Mouse (Mus musculus) heart, embryonic 15.5 days (tissue): Measurements from ENCODE around the gene Olfr465-ps1. TPM values are rescaled to one million over a fixed set of nuclear protein-coding genes. Genes with fewer than 3 reads are reported as not detected.
A peak's percentile ranks its signal among the peaks of the same experiment; 100 is the strongest.

ENCODE experiments used
- ATAC-seq: fragments of 200-750 bp; cut with Nextera tagmentation; replicated peaks from 2 replicates; pipeline ENCODE4 v1.8.0; 2017; ENCODE audit warnings: low read depth, moderate TSS enrichment; ENCODE audit not compliant: insufficient number of reproducible peaks, insufficient read depth, low FRiP score
- H3K27ac ChIP-seq: fragments of 300-500 bp; sonication (generic); 2 replicates; pipeline ENCODE4 v1.5.1; 2015; ENCODE audit warnings: mild to moderate bottlenecking, inconsistent platforms
- H3K27me3 ChIP-seq: fragments of 300-500 bp; sonication (generic); 2 replicates; pipeline ENCODE4 v1.6.1; 2015; ENCODE audit warnings: inconsistent platforms
- H3K36me3 ChIP-seq: fragments of 300-500 bp; sonication (generic); 2 replicates; pipeline ENCODE4 v1.6.1; 2015; ENCODE audit warnings: mild to moderate bottlenecking, inconsistent platforms
- H3K4me1 ChIP-seq: fragments of 300-500 bp; sonication (generic); replicated peaks from 2 replicates; pipeline ENCODE4 v1.6.1; 2015; ENCODE audit warnings: inconsistent platforms
- H3K4me2 ChIP-seq: fragments of 300-500 bp; sonication (generic); 2 replicates; pipeline ENCODE4 v1.6.1; 2015; ENCODE audit warnings: inconsistent platforms, mild to moderate bottlenecking, moderate library complexity
- H3K4me3 ChIP-seq: fragments of 300-500 bp; sonication (generic); 2 replicates; pipeline ENCODE4 v1.5.1; 2015; ENCODE audit warnings: mild to moderate bottlenecking, inconsistent platforms
- H3K9ac ChIP-seq: fragments of 300-500 bp; sonication (generic); 2 replicates; pipeline ENCODE4 v1.6.1; 2015; ENCODE audit warnings: mild to moderate bottlenecking, inconsistent platforms
- H3K9me3 ChIP-seq: fragments of 300-500 bp; sonication (generic); replicated peaks from 2 replicates; pipeline ENCODE4 v1.6.1; 2016; ENCODE audit warnings: inconsistent platforms
- WGBS: fragments of 180-500 bp; shearing (Covaris S2); methylation state at CpG from one replicate; pipeline ENCODE4 v1.1.7; 2015; ENCODE audit warnings: mixed read lengths; 5-methylcytosine and 5-hydroxymethylcytosine counted together
- polyA plus RNA-seq: library from polyadenylated mRNA; unstranded; fragments of >200 nt; fragmentation: Nextera tagmentation; extraction: Ambion mirVana; gene quantifications from 2 replicates; pipeline ENCODE4 v1.2.1, GENCODE M21; 2015

Olfr465-ps1 gene
- polyA plus RNA-seq = not detected in 2 replicates

DNA sequence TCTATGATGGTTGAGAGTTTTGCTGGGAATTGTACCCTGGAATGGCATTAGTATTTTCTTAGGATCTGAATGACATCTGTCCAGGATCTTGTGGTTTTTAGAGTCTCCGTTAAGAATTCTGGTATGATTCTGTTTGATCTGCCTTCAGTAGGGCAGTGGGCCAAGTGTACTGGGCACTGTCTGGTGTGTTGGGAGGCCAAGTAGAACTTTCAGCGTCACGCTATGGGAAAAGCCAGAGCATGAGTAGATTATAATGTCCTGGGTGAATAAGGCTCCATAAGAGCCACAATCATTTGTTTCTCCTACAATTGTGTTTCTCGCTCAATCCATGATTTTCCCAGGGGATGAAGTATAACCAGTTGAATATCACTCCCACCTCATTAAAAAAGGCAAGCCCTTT is at the start of gene Olfr465-ps1:
Gene Olfr465-ps1 (plus strand): TSS at position 301 of the 400 bp plus-strand sequence.
- Histone ChIP-seq H3K4me1 (no peaks in the 10 kb centered on the region), H3K27me3 (no peaks in the 10 kb centered on the region)
- ATAC-seq = no peak

DNA sequence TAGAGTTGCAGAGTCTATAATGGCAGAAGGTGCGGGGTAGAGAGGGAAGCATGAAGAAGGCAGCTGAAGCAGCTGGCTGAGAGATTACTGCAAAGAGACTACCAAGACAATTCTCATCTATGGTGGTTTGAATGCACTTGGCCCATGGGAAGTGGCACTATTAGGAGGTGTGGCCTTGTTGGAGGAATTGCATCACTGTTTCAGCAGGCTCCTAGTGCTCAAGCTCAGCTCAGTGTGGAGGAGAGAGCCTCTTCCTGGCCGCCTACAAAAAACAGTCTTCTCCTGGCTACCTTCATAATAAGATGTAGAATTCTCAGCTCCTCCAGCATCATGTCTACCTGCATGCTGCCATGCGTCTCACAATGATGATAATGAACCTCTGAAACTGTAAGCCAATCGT is 42.0 kb upstream of the Olfr465-ps1 start:
- H3K36me3 ChIP-seq = peaks cover 5% of the 10 kb centered on the region; the same call in 1 of the 2 replicates
- no peak overlapping the region for H3K27ac ChIP-seq
- no peaks in the 10 kb centered on the region for H3K4me1 ChIP-seq
- no peak for ATAC-seq
- no peak overlapping the region for H3K4me2 ChIP-seq
- 89% methylated on average over 4 of the region's 4 CpGs for WGBS
- no peaks in the 10 kb centered on the region for H3K27me3 ChIP-seq
- H3K9me3 ChIP-seq = no peaks in the 10 kb centered on the region
- H3K9ac ChIP-seq = no peak overlapping the region
- H3K4me3 ChIP-seq = no peak overlapping the region

More for the DNA sequence above, at the start of gene Olfr465-ps1:
- H3K4me3 ChIP-seq = no peak within 1 kb of the TSS
- H3K4me2 ChIP-seq = no peak within 1 kb of the TSS
- H3K36me3 ChIP-seq = no peaks in the 10 kb centered on the region
- 74% methylated on average over 4 of the region's 4 CpGs for WGBS
- no peaks in the 10 kb centered on the region; the same call in 1 of the 2 replicates for H3K9me3 ChIP-seq
- H3K9ac ChIP-seq = no peak within 1 kb of the TSS
- H3K27ac ChIP-seq = no peak within 1 kb of the TSS

DNA sequence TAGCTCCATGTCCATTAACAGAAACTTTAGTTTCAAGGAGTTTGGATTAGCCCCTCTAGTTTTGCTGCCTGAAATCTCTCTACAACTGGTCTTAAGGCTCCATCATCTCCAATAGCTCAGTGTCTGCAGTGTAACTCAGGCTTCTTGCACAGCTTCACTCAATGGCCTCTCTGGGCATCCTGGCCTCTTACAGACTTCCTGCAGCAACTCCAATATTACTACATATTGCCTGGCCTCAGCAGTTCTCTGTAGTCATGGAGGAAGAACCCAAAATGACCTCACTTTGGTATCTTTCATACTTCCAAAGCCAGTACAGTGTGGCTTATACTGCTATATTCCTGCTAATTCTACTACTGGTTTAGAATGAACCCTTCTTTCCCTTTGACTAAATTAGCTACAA is 40.9 kb upstream of the Olfr465-ps1 start:
- Histone ChIP-seq H3K9ac (no peak overlapping the region), H3K9me3 (no peaks in the 10 kb centered on the region), H3K36me3 (peaks cover 5% of the 10 kb centered on the region; the same call in 1 of the 2 replicates), H3K4me1 (no peaks in the 10 kb centered on the region), H3K4me3 (no peak overlapping the region), H3K4me2 (no peak overlapping the region), H3K27ac (no peak overlapping the region), H3K27me3 (no peaks in the 10 kb centered on the region)
- no peak for ATAC-seq

DNA sequence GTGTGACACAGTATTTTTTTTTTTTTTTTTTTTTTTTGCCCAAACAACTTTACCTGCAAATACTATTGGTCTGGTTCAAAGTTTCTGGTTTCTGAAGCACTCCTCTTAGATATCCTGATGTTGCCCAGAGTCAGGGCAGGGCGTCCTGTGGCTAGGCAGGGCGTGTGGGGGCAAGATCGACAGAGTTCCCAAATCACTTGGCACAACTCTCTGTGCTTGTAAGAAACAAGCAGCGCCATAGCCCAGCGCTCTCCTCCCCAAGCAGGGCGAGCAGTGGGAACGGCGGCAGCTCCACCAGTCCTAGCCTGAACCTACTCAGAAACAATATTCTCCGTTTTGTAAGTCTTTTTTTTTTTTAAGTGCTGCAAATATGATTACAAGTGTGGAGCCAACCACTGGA is 37.2 kb upstream of the Olfr465-ps1 start:
- Histone ChIP-seq H3K4me3 (no peak overlapping the region), H3K9me3 (no peaks in the 10 kb centered on the region; the same call in 1 of the 2 replicates), H3K4me1 (no peaks in the 10 kb centered on the region), H3K27me3 (no peaks in the 10 kb centered on the region), H3K9ac (no peak overlapping the region), H3K4me2 (no peak overlapping the region), H3K36me3 (no peaks in the 10 kb centered on the region), H3K27ac (no peak overlapping the region)
- no peak for ATAC-seq
- 92% methylated on average over 9 of the region's 9 CpGs for WGBS

DNA sequence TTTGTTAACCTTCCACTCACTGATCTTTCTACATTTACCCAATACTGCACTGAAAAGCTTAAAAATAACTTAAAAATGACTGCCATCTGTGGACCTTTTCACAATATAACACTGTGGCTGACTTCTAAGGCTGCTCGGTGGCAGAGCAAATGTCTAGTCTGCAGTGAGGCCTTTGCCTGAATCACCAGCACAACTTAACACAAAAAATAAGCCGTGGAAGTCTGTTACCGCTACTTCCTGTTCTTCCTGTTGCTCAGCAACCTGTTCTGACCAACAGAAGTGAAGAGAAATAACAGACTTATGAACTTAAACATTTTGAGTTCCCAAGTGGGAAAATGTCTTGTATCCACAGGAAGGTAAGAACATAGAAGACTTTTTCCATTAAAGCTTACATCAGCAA is 36.7 kb upstream of the Olfr465-ps1 start:
- no peak overlapping the region for H3K4me2 ChIP-seq
- WGBS = 89% methylated on average over 3 of the region's 3 CpGs
- no peaks in the 10 kb centered on the region for H3K27me3 ChIP-seq
- H3K36me3 ChIP-seq = no peaks in the 10 kb centered on the region
- no peaks in the 10 kb centered on the region for H3K4me1 ChIP-seq
- H3K4me3 ChIP-seq = no peak overlapping the region
- ATAC-seq = no peak
- H3K27ac ChIP-seq = no peak overlapping the region
- H3K9ac ChIP-seq = no peak overlapping the region
- no peaks in the 10 kb centered on the region; the same call in 1 of the 2 replicates for H3K9me3 ChIP-seq

DNA sequence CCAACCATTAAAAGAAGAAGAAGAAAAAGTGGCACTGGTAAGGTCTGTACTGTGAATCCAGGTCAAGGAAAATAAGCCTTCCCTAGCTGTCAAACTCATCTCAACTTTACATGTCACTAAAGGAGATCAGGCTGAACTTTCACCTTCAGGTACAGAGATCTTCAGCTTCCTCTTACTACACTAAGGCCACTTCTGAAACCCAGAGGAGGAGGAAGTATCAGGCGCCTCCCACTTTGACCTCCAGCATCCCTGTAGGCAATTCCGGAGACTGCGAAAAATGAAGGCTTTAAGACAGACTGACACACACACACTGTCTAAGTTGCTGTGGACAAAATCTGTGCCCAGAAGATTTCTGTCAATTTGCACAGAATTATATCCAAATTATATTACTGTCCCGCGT is 25.9 kb upstream of the Olfr465-ps1 start:
- H3K4me3 ChIP-seq = peak overlapping the region; percentile 65
- H3K4me2 ChIP-seq = peak overlapping the region; percentile 73
- peak overlapping the region; percentile 86 for H3K27ac ChIP-seq
- 1% methylated on average over 5 of the region's 5 CpGs for whole genome bisulfite sequencing
- H3K9ac ChIP-seq = peak overlapping the region; percentile 74
- H3K4me1 ChIP-seq = 0 out of 2 replicates have a peak, but pooled peaks cover 10% of the 10 kb centered on the region
- H3K27me3 ChIP-seq = no peaks in the 10 kb centered on the region
- H3K36me3 ChIP-seq = no peaks in the 10 kb centered on the region
- no peak for ATAC-seq
- H3K9me3 ChIP-seq = no peaks in the 10 kb centered on the region

DNA sequence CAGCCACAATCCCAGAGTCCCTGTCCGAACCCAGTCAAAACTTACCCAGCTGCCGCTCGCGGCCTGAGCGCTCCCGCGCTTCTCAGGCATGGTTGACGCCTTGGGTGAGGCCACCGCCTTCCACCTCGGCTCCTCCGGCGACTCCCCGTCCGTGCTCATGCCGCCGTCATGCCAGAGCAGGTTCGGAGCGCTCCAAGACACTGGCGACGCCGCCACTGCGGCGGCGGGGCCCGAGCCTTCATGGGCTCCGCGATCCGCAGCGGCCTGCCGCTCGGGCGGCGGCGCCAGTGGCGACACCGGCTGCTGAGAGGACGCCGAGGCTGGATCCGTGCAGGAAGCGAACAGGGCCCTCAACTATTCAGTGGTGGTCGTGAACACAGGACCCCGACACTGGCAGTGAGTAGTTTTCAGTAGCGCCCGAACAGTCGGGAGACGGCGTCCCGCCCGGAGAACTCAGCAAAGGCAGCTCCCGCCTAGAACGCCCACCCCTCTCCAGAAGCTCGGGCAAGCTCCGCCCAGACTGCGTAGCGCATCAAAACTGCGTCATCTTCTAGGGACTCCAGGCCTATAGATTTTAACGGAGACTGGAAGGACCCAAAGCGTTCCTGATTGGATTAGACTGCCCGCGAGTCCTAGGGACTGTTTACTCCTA is 25.3 kb upstream of the Olfr465-ps1 start, which contains the start of gene Mfsd14b:
Gene Mfsd14b (minus strand): TSS at position 517 of the 652 bp plus-strand sequence.
- ATAC-seq = peak; percentile 97
- Histone ChIP-seq H3K4me1 (0 out of 2 replicates have a peak, but pooled peaks cover 10% of the 10 kb centered on the region), H3K36me3 (no peaks in the 10 kb centered on the region), H3K9me3 (no peaks in the 10 kb centered on the region), H3K27me3 (no peaks in the 10 kb centered on the region), H3K4me2 (peak within 1 kb of the TSS; percentile 73), H3K4me3 (peak within 1 kb of the TSS; percentile 65), H3K27ac (peak within 1 kb of the TSS; percentile 86), H3K9ac (peak within 1 kb of the TSS; percentile 74)
- under 1% methylated on average over 60 of the region's 60 CpGs for WGBS

DNA sequence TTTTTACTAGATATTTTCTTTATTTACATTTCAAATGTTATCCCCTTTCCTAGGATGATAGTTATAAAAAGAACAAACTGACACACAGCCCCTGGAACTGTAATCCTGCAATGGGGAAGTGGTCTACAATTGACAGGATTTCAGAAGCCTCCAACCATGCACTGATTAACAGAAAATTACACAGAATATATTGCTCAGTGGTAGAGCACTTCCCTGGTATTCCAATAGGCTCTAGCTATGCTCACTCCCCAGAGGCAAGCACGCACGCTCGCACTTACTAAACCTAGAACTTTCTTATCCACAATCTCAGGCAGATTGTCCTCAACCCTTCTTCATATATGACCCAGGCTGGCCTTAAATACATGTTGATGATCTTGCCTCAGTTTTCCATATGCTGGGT is 24.6 kb upstream of the Olfr465-ps1 start:
- Histone ChIP-seq H3K4me3 (peak overlapping the region; percentile 65), H3K9ac (peak overlapping the region; percentile 74), H3K36me3 (no peaks in the 10 kb centered on the region), H3K4me2 (peak overlapping the region; percentile 73), H3K27ac (peak overlapping the region; percentile 86), H3K27me3 (no peaks in the 10 kb centered on the region), H3K4me1 (0 out of 2 replicates have a peak, but pooled peaks cover 10% of the 10 kb centered on the region), H3K9me3 (no peaks in the 10 kb centered on the region)
- 69% methylated on average over 3 of the region's 3 CpGs for WGBS
- ATAC-seq = no peak

DNA sequence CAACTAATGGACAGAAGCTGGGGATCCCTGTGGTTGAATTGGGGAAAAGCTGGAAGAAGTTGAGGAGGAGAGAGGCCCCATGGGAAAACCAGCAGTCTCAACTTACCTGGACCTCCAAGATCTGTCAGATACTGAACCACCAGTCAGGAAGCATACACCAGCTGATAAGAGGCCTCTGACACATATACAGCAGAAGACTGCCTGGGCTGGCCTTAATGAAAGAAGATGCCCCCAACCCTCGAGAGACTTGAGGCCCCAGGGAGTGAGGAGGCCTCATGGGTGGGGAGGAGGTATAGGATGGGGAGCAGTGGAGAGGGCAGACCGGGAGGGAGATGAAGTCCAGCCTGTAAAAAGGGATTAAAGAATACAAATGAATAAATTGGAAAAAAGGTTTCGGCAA is 16.9 kb upstream of the Olfr465-ps1 start:
- Histone ChIP-seq H3K27me3 (no peaks in the 10 kb centered on the region), H3K27ac (no peak overlapping the region), H3K4me2 (no peak overlapping the region), H3K9ac (no peak overlapping the region), H3K36me3 (no peaks in the 10 kb centered on the region), H3K4me1 (no peaks in the 10 kb centered on the region), H3K9me3 (no peaks in the 10 kb centered on the region), H3K4me3 (no peak overlapping the region)
- WGBS = 56% methylated on average over 3 of the region's 3 CpGs
- ATAC-seq = no peak

DNA sequence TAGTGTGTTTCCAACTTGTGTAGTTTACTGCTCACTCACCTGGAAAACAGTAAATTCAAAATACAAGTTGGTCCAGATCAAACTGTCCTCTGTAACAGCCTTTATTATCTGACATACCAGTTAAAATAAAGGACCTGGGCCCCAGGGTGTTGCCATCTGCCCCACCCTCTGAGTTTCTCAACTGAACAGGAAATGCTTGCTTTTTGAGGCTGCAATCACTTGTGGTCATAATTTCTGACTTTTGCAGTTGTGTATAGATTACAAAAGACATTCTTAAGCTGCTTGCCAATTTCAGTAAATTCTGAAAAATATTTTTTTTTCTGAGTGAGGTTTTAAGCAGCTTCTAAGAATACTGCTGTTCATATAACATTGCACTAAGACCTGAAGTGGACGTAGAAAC is 15.8 kb upstream of the Olfr465-ps1 start:
- ATAC-seq = no peak
- no peak overlapping the region for H3K4me2 ChIP-seq
- no peaks in the 10 kb centered on the region for H3K4me1 ChIP-seq
- H3K4me3 ChIP-seq = no peak overlapping the region
- WGBS = 68% methylated on average over 1 of the region's 1 CpGs
- no peak overlapping the region for H3K27ac ChIP-seq
- no peaks in the 10 kb centered on the region for H3K9me3 ChIP-seq
- no peaks in the 10 kb centered on the region for H3K27me3 ChIP-seq
- H3K9ac ChIP-seq = no peak overlapping the region
- H3K36me3 ChIP-seq = no peaks in the 10 kb centered on the region

DNA sequence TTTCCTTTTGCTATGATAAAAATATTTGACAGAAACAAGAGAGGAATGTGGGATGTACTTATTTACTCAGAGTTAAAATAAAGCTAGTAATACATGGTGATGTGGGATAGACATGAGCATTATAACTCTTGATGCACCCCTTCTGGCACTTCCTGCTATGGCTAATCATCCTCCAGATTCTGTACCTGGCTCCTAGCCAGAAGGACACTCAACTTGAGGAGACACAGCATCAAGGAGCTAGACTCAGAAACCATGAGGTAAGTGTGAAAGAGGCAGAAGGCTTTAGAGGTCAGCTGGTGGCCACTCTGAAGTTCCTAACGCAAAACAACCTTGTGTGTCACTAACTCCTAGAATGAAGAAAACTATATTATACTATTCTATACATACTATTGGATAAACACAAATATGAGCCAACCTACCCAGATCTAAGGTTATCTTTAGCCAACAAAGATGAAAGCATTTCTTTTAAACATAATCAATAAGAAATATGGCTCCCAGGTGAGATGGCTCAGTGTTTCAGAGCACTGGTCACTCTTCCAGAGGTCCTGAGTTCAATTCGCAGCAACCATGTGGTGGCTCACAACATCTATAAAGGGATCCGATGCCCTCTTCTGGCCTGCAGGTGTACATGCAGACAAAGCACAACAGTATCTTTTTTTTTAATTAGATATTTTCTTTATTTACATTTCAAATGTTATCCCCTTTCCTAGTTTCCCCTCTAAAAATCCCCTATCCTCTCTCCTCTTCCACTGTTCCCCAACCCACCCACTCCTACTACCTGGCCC is 10.6 kb upstream of the Olfr465-ps1 start:
- Histone ChIP-seq H3K9me3 (no peaks in the 10 kb centered on the region), H3K27ac (no peak overlapping the region), H3K4me1 (no peaks in the 10 kb centered on the region), H3K36me3 (no peaks in the 10 kb centered on the region), H3K9ac (no peak overlapping the region), H3K4me3 (no peak overlapping the region), H3K27me3 (no peaks in the 10 kb centered on the region), H3K4me2 (no peak overlapping the region)
- no peak for ATAC-seq
- WGBS = 52% methylated on average over 3 of the region's 3 CpGs
